In the genomic region with DNA sequence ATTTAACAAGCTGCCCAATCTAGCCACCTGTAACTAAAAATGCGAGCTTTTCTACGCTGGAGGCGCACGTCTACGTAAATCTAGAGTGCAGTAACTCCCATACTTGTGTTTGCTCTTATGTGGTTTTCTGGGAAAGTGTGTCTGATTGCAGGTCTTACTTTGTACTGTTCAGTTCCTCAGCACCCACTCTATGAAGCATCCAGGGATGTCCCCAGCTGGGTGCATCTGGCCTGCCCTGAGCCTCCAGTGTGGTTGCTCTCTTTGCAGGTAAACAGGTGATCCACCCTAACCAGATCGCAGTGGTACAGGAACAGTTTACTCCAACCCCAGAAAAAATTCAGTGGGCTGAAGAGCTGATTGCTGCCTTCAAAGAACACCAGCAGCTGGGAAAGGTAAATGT, we compare ENCODE assay signal across 16 mouse cellular contexts.
DNase-seq lines count a peak whose midpoint lies in the region; ATAC-seq and TF ChIP-seq lines count a peak whose summit lies in the region.
"Had no signal": no experiment of that assay in that cellular context is flagged by ENCODE, and none has a peak within 500 bp of the region (broad histone marks: within the 10 kb centered on the region; RNA-seq: fewer than 3 reads in every experiment).

No protein-coding gene starts in this region.

- no peaks in the 10 kb centered on the region for H3K27me3 ChIP-seq in kidney, adult 2 months (replicated peaks; ENCODE audit: control insufficient read depth, insufficient read depth, low read length)
- H3K27me3 ChIP-seq in hindbrain, postnatal 0 days (ENCODE audit: insufficient read depth, low read length), result peaks cover 8% of the 10 kb centered on the region; the same call in 1 of the 2 replicates

- no peak for TF ChIP-seq POLR2A in kidney, adult 2 months (IDR thresholded peaks at IDR 0.05; ENCODE audit: low read depth, low read length)

- no peak overlapping the region for H3K4me3 ChIP-seq in kidney, adult 2 months (ENCODE audit: insufficient read depth, low read depth, low read length)
- 0 out of 2 replicates have a peak overlapping the region, but pooled peaks have one; percentile 9 for H3K4me3 ChIP-seq in hindbrain, postnatal 0 days (ENCODE audit: low read length)
- H3K4me3 ChIP-seq: erythroblast, embryonic 14.5 days; heart, embryonic 10.5 days; neural tube, embryonic 12.5 days had no signal

- H3K4me2 ChIP-seq in hindbrain, postnatal 0 days (ENCODE audit: low read depth, low read length), result peak overlapping the region; percentile 42

- no peaks in the 10 kb centered on the region for H3K36me3 ChIP-seq in kidney, adult 2 months (ENCODE audit: control insufficient read depth, insufficient read depth, low read length)
- no peaks in the 10 kb centered on the region for H3K36me3 ChIP-seq in hindbrain, postnatal 0 days (ENCODE audit: insufficient read depth, low read length)
- H3K36me3 ChIP-seq: heart, embryonic 10.5 days; neural tube, embryonic 12.5 days had no signal

- 87% methylated on average over 6 of the region's 6 CpGs for WGBS in kidney, adult 2 months
- WGBS in hindbrain, postnatal 0 days, result 71% methylated on average over 6 of the region's 6 CpGs

- peak; percentile 51 for DNase-seq in cerebellum, adult 11 months
- DNase-seq in kidney, adult 2 months, result peak; percentile 9
- no peak for DNase-seq in kidney, adult 11 months
- DNase-seq in cerebellum, adult 9-11 months, result peak; percentile 63
- no peak for DNase-seq in hindbrain, postnatal 0 days (ENCODE audit: low spot score)
- DNase-seq in adipocyte (ENCODE audit: low spot score), result no peak
- DNase-seq in urinary bladder, postnatal 14 days (ENCODE audit: low spot score), result no peak
- DNase-seq: adrenal gland, adult 2 months; gastrocnemius, postnatal 36 days; heart, postnatal 10 days; lung, postnatal 14 days; right cerebral cortex, postnatal 25 days had no signal

- H3K9me3 ChIP-seq in hindbrain, postnatal 0 days (ENCODE audit: low read length), result no peaks in the 10 kb centered on the region
- H3K9me3 ChIP-seq: heart, embryonic 10.5 days; neural tube, embryonic 12.5 days had no signal

- ATAC-seq in cerebellum, adult (ENCODE audit: insufficient number of reproducible peaks, low FRiP score, low TSS enrichment), result no peak
- no peak for ATAC-seq in hindbrain, postnatal 0 days

- peak overlapping the region; percentile 43 for H3K9ac ChIP-seq in hindbrain, postnatal 0 days (replicated peaks; ENCODE audit: low read length)
- H3K9ac ChIP-seq: neural tube, embryonic 12.5 days had no signal

- no peak for TF ChIP-seq CTCF in kidney, adult 2 months (conservative IDR thresholded peaks at IDR 0.05; ENCODE audit: insufficient read depth, insufficient read length, low read depth, low read length)
- TF ChIP-seq CTCF in hindbrain, postnatal 0 days (IDR thresholded peaks at IDR 0.05; ENCODE audit: low read depth), result no peak

- no peaks in the 10 kb centered on the region for H3K4me1 ChIP-seq in kidney, adult 2 months (ENCODE audit: control insufficient read depth, insufficient read depth, low read length)
- H3K4me1 ChIP-seq in hindbrain, postnatal 0 days (ENCODE audit: insufficient read depth, low read length), result no peaks in the 10 kb centered on the region

- no peak overlapping the region for H3K27ac ChIP-seq in kidney, adult 2 months (ENCODE audit: insufficient read depth, low read depth, low read length)
- H3K27ac ChIP-seq in hindbrain, postnatal 0 days, result peak overlapping the region; percentile 79
- H3K27ac ChIP-seq: heart, embryonic 10.5 days; neural tube, embryonic 12.5 days had no signal

Comparison
In these comparisons a context has a peak if more than half of its experiments do, and no peak if none do; other contexts are left out.
1. DNase-seq: peak in cerebellum, adult 11 months (single experiment), kidney, adult 2 months (single experiment) and cerebellum, adult 9-11 months (single experiment); none in kidney, adult 11 months (single experiment), hindbrain, postnatal 0 days (single experiment), adipocyte (single experiment) and urinary bladder, postnatal 14 days (single experiment).